Mouse (Mus musculus) MEL (cell line): ENCODE data around the gene Rnf181. TPM values are rescaled to one million over a fixed set of nuclear protein-coding genes. Genes with fewer than 3 reads are reported as not detected.

Experiments used
- DNase-seq: peaks from one replicate; pipeline ENCODE4 v3.0.0; 2011; ENCODE audit warnings: low read depth, low spot score
- H3K27ac ChIP-seq: 2 replicates; pipeline ENCODE4 v1.5.1; 2012; ENCODE audit warnings: low read depth, mild to moderate bottlenecking, control low read depth, low read length, moderate library complexity; ENCODE audit not compliant: control insufficient read depth
- H3K27me3 ChIP-seq, 2 experiments: fragments of 150-350 bp in 1 of 2; sonication (generic) in 1 of 2; 2 replicates each; pipeline ENCODE4 v1.6.1; 2012; ENCODE audit warnings: low read length in 2 of 2, mild to moderate bottlenecking in 2 of 2, improper control_type of control experiment in 1 of 2, moderate library complexity in 1 of 2; ENCODE audit not compliant: insufficient read depth in 2 of 2, control insufficient read depth in 1 of 2
- H3K36me3 ChIP-seq, 2 experiments: 2 replicates each; pipeline ENCODE4 v1.6.1; 2012 to 2014; ENCODE audit warnings: low read length in 2 of 2, improper control_type of control experiment in 1 of 2, inconsistent platforms in 1 of 2, mild to moderate bottlenecking in 1 of 2; ENCODE audit not compliant: insufficient read depth in 2 of 2, control insufficient read depth in 1 of 2
- H3K4me1 ChIP-seq, 2 experiments: fragments of 150-350 bp in 1 of 2; sonication (generic) in 1 of 2; 2 replicates each; pipeline ENCODE4 v1.6.1; 2012; ENCODE audit warnings: low read length in 2 of 2, improper control_type of control experiment in 1 of 2, mild to moderate bottlenecking in 1 of 2; ENCODE audit not compliant: insufficient read depth in 2 of 2, control insufficient read depth in 1 of 2
- H3K4me3 ChIP-seq, 2 experiments: fragments of 150-350 bp in 1 of 2; sonication (generic) in 1 of 2; 2 replicates each; pipeline ENCODE4 v1.5.1; 2012; ENCODE audit warnings: low read depth in 2 of 2, low read length in 2 of 2, mild to moderate bottlenecking in 2 of 2, moderate library complexity in 2 of 2, control low read depth in 1 of 2, improper control_type of control experiment in 1 of 2; ENCODE audit not compliant: control insufficient read depth in 1 of 2, insufficient read depth in 1 of 2
- H3K79me2 ChIP-seq: 2 replicates; pipeline ENCODE4 v1.6.1; 2012; ENCODE audit warnings: mild to moderate bottlenecking, low read length, moderate library complexity; ENCODE audit not compliant: control insufficient read depth, poor library complexity, insufficient read depth
- H3K9ac ChIP-seq: 2 replicates; pipeline ENCODE4 v1.6.1; 2012; ENCODE audit warnings: low read depth, mild to moderate bottlenecking, control low read depth, low read length, moderate library complexity; ENCODE audit not compliant: control insufficient read depth, poor library complexity, severe bottlenecking
- H3K9me3 ChIP-seq: fragments of 150-350 bp; sonication (generic); replicated peaks from 2 replicates; pipeline ENCODE4 v1.6.1; 2012; ENCODE audit warnings: mild to moderate bottlenecking, low read length, improper control_type of control experiment, moderate library complexity; ENCODE audit not compliant: insufficient read depth
- BHLHE40 ChIP-seq: IDR thresholded peaks from 2 replicates; pipeline ENCODE4 v1.6.1; 2012; ENCODE audit warnings: low read depth, mild to moderate bottlenecking, inconsistent platforms, low read length, improper control_type of control experiment, borderline replicate concordance
- CHD1 ChIP-seq: IDR thresholded peaks from 2 replicates; pipeline ENCODE4 v1.6.1; 2012; ENCODE audit warnings: low read depth, mild to moderate bottlenecking, inconsistent platforms, low read length, improper control_type of control experiment
- CTCF ChIP-seq, 3 experiments: IDR thresholded peaks in 2 of 3; conservative IDR thresholded peaks in 1 of 3; 2 replicates each; pipeline ENCODE4 v1.5.1; 2011 to 2012; ENCODE audit warnings: low read length in 3 of 3, low read depth in 2 of 3, mild to moderate bottlenecking in 2 of 3, improper control_type of control experiment in 1 of 3, inconsistent platforms in 1 of 3, mixed read lengths in 1 of 3, moderate library complexity in 1 of 3; ENCODE audit not compliant: control insufficient read depth in 1 of 3, insufficient read depth in 1 of 3, poor library complexity in 1 of 3, severe bottlenecking in 1 of 3
- ETS1 ChIP-seq: IDR thresholded peaks from 2 replicates; pipeline ENCODE4 v1.6.1; 2012; ENCODE audit warnings: low read depth, mild to moderate bottlenecking, inconsistent platforms, low read length, improper control_type of control experiment, moderate library complexity
- GABPA ChIP-seq: IDR thresholded peaks from 2 replicates; pipeline ENCODE4 v1.6.1; 2012; ENCODE audit warnings: low read depth, mild to moderate bottlenecking, inconsistent platforms, low read length, improper control_type of control experiment, moderate library complexity
- KAT2A ChIP-seq: conservative IDR thresholded peaks from 2 replicates; pipeline ENCODE4 v1.6.1; 2012; ENCODE audit warnings: low read depth, low read length, improper control_type of control experiment, inconsistent platforms
- MAFK ChIP-seq: IDR thresholded peaks from 2 replicates; pipeline ENCODE4 v1.6.1; 2011; ENCODE audit warnings: low read depth, mild to moderate bottlenecking, low read length, improper control_type of control experiment, borderline replicate concordance
- MAX ChIP-seq: IDR thresholded peaks from 2 replicates; pipeline ENCODE4 v1.6.1; 2011; ENCODE audit warnings: low read length, improper control_type of control experiment
- MAZ ChIP-seq: IDR thresholded peaks from 2 replicates; pipeline ENCODE4 v1.6.1; 2012; ENCODE audit warnings: low read depth, mild to moderate bottlenecking, inconsistent platforms, low read length, improper control_type of control experiment
- MXI1 ChIP-seq: IDR thresholded peaks from 2 replicates; pipeline ENCODE4 v1.6.1; 2011; ENCODE audit warnings: mild to moderate bottlenecking, low read depth, low read length, improper control_type of control experiment
- MYB ChIP-seq: IDR thresholded peaks from 2 replicates; pipeline ENCODE4 v1.6.1; 2011; ENCODE audit warnings: mild to moderate bottlenecking, low read depth, low read length, improper control_type of control experiment
- NRF1 ChIP-seq: IDR thresholded peaks from 2 replicates; pipeline ENCODE4 v1.6.1; 2014; ENCODE audit warnings: low read depth, mild to moderate bottlenecking, inconsistent platforms, low read length, improper control_type of control experiment, moderate library complexity; ENCODE audit not compliant: poor library complexity, insufficient read depth, severe bottlenecking
- POLR2A ChIP-seq, 2 experiments: IDR thresholded peaks; 2 replicates each; pipeline ENCODE4 v1.6.1; 2011 to 2012; ENCODE audit warnings: low read length in 2 of 2, mild to moderate bottlenecking in 2 of 2, control low read depth in 1 of 2, improper control_type of control experiment in 1 of 2, low read depth in 1 of 2, moderate library complexity in 1 of 2; ENCODE audit not compliant: control insufficient read depth in 1 of 2, insufficient read depth in 1 of 2, poor library complexity in 1 of 2
- SIN3A ChIP-seq: IDR thresholded peaks from 2 replicates; pipeline ENCODE4 v1.6.1; 2012; ENCODE audit warnings: low read length, improper control_type of control experiment, inconsistent platforms
- SMC3 ChIP-seq: IDR thresholded peaks from 2 replicates; pipeline ENCODE4 v1.6.1; 2011; ENCODE audit warnings: low read depth, low read length, improper control_type of control experiment
- TAL1 ChIP-seq: IDR thresholded peaks from 2 replicates; pipeline ENCODE4 v1.6.1; 2012; ENCODE audit warnings: mild to moderate bottlenecking, inconsistent platforms, low read length, moderate library complexity, mixed read lengths
- TBP ChIP-seq: IDR thresholded peaks from 2 replicates; pipeline ENCODE4 v1.8.0; 2011; ENCODE audit warnings: low read depth, low read length, improper control_type of control experiment
- TCF12 ChIP-seq: IDR thresholded peaks from 2 replicates; pipeline ENCODE4 v1.6.1; 2014; ENCODE audit warnings: low read depth, mild to moderate bottlenecking, inconsistent platforms, low read length, improper control_type of control experiment, moderate library complexity
- USF1 ChIP-seq: IDR thresholded peaks from 2 replicates; pipeline ENCODE4 v1.6.1; 2014; ENCODE audit warnings: low read depth, mild to moderate bottlenecking, inconsistent platforms, low read length, improper control_type of control experiment, moderate library complexity
- USF2 ChIP-seq, 2 experiments: IDR thresholded peaks; 2 replicates each; pipeline ENCODE4 v1.6.1; 2011 to 2012; ENCODE audit warnings: improper control_type of control experiment in 2 of 2, low read length in 2 of 2, borderline replicate concordance in 1 of 2, inconsistent platforms in 1 of 2, low read depth in 1 of 2, mild to moderate bottlenecking in 1 of 2; ENCODE audit not compliant: insufficient read depth in 1 of 2
- ZKSCAN1 ChIP-seq: IDR thresholded peaks from 2 replicates; pipeline ENCODE4 v1.6.1; 2012; ENCODE audit warnings: low read depth, mild to moderate bottlenecking, inconsistent platforms, low read length, improper control_type of control experiment, moderate library complexity
- polyA plus RNA-seq, 2 experiments: library from polyadenylated mRNA; stranded (reverse) in 1 of 2; unstranded in 1 of 2; fragments of >175 nt in 1 of 2; fragments of >200 nt in 1 of 2; gene quantifications; 2 replicates each; pipeline versions ENCODE4 v1.2.1 to v1.2.4; 2012; ENCODE audit warnings: low replicate concordance in 2 of 2, low read depth in 1 of 2; ENCODE audit not compliant: insufficient read length in 2 of 2, insufficient read depth in 1 of 2, missing spikeins in 1 of 2
- total RNA-seq: library from RNA; depleted of rRNA; stranded (reverse); fragments of 300-350 nt; gene quantifications from 2 replicates; pipeline ENCODE4 v1.2.3, GENCODE M21; 2012

The Rnf181 gene
- total and polyA plus RNA-seq, 3 experiments = 47.2 to 268 (median 107) TPM

- Histone ChIP-seq H3K79me2 (peaks cover 8% of the 10 kb centered on the region), H3K4me3 (no peak overlapping the region), H3K36me3 (peaks cover 0 to 27% of the 10 kb centered on the region in 2 experiments; a peak in 2 of 4 replicates), H3K4me1 (peaks cover 0 to 31% of the 10 kb centered on the region in 2 experiments; a peak in 2 of 4 replicates), H3K27ac (no peak overlapping the region), H3K27me3 (no peaks in the 10 kb centered on the region), H3K9me3 (no peaks in the 10 kb centered on the region), H3K9ac (no peak overlapping the region)
- DNase-seq = no peak
- no peak for TF ChIP-seq SMC3
- no peak for TF ChIP-seq MXI1
- TF ChIP-seq NRF1 = no peak
- TF ChIP-seq SIN3A = no peak
These were observed 6.7 kb downstream of the Rnf181 start for GRCm38 (mm10) chr6:72359891-72360598.

- H3K4me3 ChIP-seq = no peak overlapping the region
- peaks cover 0 to 30% of the 10 kb centered on the region in 2 experiments; a peak in 2 of 4 replicates for H3K4me1 ChIP-seq
- no peaks in the 10 kb centered on the region for H3K27me3 ChIP-seq
- no peak overlapping the region for H3K9ac ChIP-seq
- H3K79me2 ChIP-seq = peaks cover 8% of the 10 kb centered on the region
- H3K36me3 ChIP-seq = peaks cover 0 to 27% of the 10 kb centered on the region in 2 experiments; a peak in 2 of 4 replicates
- no peaks in the 10 kb centered on the region for H3K9me3 ChIP-seq
- H3K27ac ChIP-seq = no peak overlapping the region
- TF ChIP-seq MAFK = no peak
- TF ChIP-seq ETS1 = no peak
- no peak for TF ChIP-seq KAT2A
- TF ChIP-seq CHD1 = no peak
- TF ChIP-seq MAZ = no peak
- no peak for TF ChIP-seq POLR2A (IDR thresholded peaks at IDR 0.05; ENCODE audit: control insufficient read depth in 1 of 2, insufficient read depth in 1 of 2, low read depth in 1 of 2, low read length in 2 of 2, poor library complexity in 1 of 2)
- TF ChIP-seq TAL1 = no peak
- no peak for TF ChIP-seq TCF12
- TF ChIP-seq GABPA = no peak
- no peak for TF ChIP-seq MYB
- no peak for TF ChIP-seq TBP
- no peak for TF ChIP-seq MAX
- no peak for TF ChIP-seq USF2 (IDR thresholded peaks at IDR 0.05; ENCODE audit: borderline replicate concordance in 1 of 2, insufficient read depth in 1 of 2, low read depth in 1 of 2, low read length in 2 of 2)
- no peak for TF ChIP-seq BHLHE40
- TF ChIP-seq SIN3A = no peak
- no peak for TF ChIP-seq USF1
- TF ChIP-seq ZKSCAN1 = no peak
- TF ChIP-seq CTCF (IDR thresholded peaks at IDR 0.05 in 2 of 3, conservative IDR thresholded peaks at IDR 0.05 in 1 of 3; ENCODE audit: control insufficient read depth in 1 of 3, insufficient read depth in 1 of 3, low read depth in 2 of 3, low read length in 3 of 3, poor library complexity in 1 of 3, severe bottlenecking in 1 of 3) = no peak
- no peak for DNase-seq
These were observed 7.4 kb downstream of the Rnf181 start for GRCm38 (mm10) chr6:72359343-72359742.
